Mouse (Mus musculus): Measurements from ENCODE around the gene Prkar1b. TPM values are rescaled to one million over a fixed set of nuclear protein-coding genes. Genes with fewer than 3 reads are reported as not detected.
A peak's percentile ranks its signal among the peaks of the same experiment; 100 is the strongest.

The Prkar1b gene
- polyA plus RNA-seq, 1 experiment from 2014 or later, result 13.5 TPM

DNA sequence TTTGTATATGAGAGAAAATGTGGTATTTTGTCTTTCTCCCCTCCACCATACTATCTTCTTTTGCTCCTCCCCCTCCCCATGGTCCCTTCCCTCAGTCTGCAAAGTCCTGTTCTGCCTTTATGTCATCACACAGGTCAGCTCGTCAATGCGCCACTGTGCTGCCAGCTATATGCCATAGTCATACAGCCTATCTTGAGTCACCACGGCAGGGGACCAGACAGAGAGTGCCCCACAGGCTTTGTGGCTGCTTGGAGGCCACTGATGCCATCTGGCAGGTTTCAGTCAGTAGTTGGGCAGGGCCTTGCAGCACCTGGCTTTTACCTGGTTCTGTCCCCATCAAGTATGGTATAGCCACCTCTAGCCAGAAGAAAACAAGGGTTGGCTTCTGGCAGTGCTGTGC is 58.1 kb downstream of the Prkar1b start:
- no peak for DNase-seq
- no peak for ATAC-seq (ENCODE audit: insufficient read depth)
- H3K4me2 ChIP-seq, result no peak overlapping the region
- no peak overlapping the region for H3K9ac ChIP-seq
- H3K27ac ChIP-seq (ENCODE audit: low read depth), result no peak overlapping the region
- TF ChIP-seq CTCF (IDR thresholded peaks at IDR 0.05; ENCODE audit: low read depth), result no peak
- H3K4me1 ChIP-seq (ENCODE audit: insufficient read depth), result peaks cover 4% of the 10 kb centered on the region; the same call in 1 of the 2 replicates
- H3K4me3 ChIP-seq (ENCODE audit: low read depth, low read length), result no peak overlapping the region
- no peaks in the 10 kb centered on the region for H3K36me3 ChIP-seq (ENCODE audit: insufficient read depth)
- no peaks in the 10 kb centered on the region for H3K9me3 ChIP-seq (ENCODE audit: low read depth, low read length)
- H3K27me3 ChIP-seq (ENCODE audit: insufficient read depth, low read length), result no peaks in the 10 kb centered on the region
- 92% methylated on average over 3 of the region's 3 CpGs for WGBS

DNA sequence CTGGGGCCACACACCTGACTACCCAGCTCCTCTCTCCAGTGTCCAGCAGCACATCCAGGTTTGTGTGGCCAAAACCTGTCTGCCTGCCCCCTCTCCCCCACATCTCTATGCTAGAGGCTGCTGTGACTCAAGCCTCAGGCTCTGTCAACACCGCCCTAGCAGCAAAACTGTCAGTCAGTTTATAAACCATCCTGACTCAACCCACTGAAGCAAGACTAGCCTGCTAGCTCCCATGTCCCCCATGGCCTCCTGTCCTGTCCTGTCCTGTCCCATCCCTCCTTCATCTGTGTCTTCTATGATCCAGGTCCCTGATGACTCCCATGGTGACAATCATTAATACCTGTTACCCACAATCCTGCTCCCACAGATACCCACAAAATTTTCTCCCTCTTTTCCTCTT is 59.6 kb downstream of the Prkar1b start:
- Histone ChIP-seq H3K9ac (no peak overlapping the region), H3K27me3 (ENCODE audit: insufficient read depth, low read length) (no peaks in the 10 kb centered on the region), H3K9me3 (ENCODE audit: low read depth, low read length) (no peaks in the 10 kb centered on the region), H3K4me2 (no peak overlapping the region), H3K36me3 (ENCODE audit: insufficient read depth) (no peaks in the 10 kb centered on the region), H3K4me3 (ENCODE audit: low read depth, low read length) (no peak overlapping the region), H3K4me1 (ENCODE audit: insufficient read depth) (peaks cover 4% of the 10 kb centered on the region; the same call in 1 of the 2 replicates), H3K27ac (ENCODE audit: low read depth) (no peak overlapping the region)
- TF ChIP-seq CTCF (IDR thresholded peaks at IDR 0.05; ENCODE audit: low read depth), result no peak
- WGBS, result 67% methylated on average over 1 of the region's 1 CpGs
- DNase-seq (no peak), ATAC-seq (ENCODE audit: insufficient read depth) (no peak)

DNA sequence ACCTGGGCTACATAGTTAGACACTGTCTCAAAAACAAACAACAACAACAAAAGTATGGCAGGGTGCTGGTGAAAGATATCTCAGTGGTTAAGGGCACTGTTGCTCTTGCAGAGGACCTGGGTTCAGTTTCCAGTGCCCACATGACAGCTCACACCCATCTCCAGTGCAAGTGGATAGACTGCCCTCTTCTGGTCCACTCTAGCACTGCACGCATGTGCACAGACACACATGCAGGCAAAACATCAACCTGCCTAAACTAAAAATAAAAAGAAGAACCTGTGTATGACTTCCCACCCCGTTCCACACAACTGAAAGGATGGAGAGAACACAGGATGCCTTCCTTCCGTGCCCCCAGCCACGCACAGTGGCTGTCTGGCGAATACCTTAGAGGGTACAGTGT is 61.6 kb downstream of the Prkar1b start:
- TF ChIP-seq CTCF (IDR thresholded peaks at IDR 0.05; ENCODE audit: low read depth), result peak; percentile 55
- H3K4me2 ChIP-seq, result no peak overlapping the region
- no peaks in the 10 kb centered on the region for H3K9me3 ChIP-seq (ENCODE audit: low read depth, low read length)
- H3K27ac ChIP-seq (ENCODE audit: low read depth), result no peak overlapping the region
- DNase-seq (no peak), ATAC-seq (ENCODE audit: insufficient read depth) (no peak)
- H3K9ac ChIP-seq, result no peak overlapping the region
- no peaks in the 10 kb centered on the region for H3K27me3 ChIP-seq (ENCODE audit: insufficient read depth, low read length)
- no peak overlapping the region for H3K4me3 ChIP-seq (ENCODE audit: low read depth, low read length)
- WGBS, result 96% methylated on average over 5 of the region's 5 CpGs
- no peaks in the 10 kb centered on the region for H3K4me1 ChIP-seq (ENCODE audit: insufficient read depth)
- no peaks in the 10 kb centered on the region for H3K36me3 ChIP-seq (ENCODE audit: insufficient read depth)

DNA sequence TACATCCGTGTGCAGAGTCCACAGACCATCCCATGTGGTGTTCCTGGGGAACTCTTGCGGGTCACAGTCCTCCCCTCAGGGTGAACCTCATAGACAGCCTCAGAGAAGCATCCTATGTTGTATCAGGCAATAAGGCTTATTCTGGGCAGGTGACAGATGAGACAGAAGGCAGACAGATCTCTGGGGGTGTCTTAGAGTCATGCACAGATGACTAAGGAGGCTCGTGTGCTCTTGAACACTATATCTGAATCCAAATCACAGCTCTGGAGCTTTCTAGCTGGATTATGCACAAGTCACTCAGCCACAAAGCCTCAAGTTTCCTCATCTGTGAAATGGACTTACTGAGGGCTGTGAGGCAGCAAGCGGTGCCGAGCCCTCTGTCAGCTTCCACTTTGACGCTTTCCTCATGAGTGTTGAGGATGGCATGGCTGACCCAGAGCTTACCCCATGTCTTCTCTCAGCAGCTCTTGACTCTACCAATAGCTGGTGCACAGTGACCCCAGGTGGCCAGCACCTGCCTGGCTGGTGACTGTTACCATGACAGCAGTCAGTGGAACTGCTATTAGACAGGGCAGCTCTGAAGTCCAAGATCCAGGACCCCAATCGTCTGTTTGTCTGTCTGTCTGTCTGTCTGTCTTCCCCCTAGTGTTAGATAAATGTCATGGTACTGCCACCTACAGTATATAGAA is 64.8 kb downstream of the Prkar1b start:
- Histone ChIP-seq H3K9ac (no peak overlapping the region), H3K9me3 (ENCODE audit: low read depth, low read length) (no peaks in the 10 kb centered on the region), H3K4me1 (ENCODE audit: insufficient read depth) (peaks cover 4% of the 10 kb centered on the region; the same call in 1 of the 2 replicates), H3K27me3 (ENCODE audit: insufficient read depth, low read length) (no peaks in the 10 kb centered on the region), H3K27ac (ENCODE audit: low read depth) (no peak overlapping the region), H3K4me3 (ENCODE audit: low read depth, low read length) (no peak overlapping the region), H3K4me2 (no peak overlapping the region), H3K36me3 (ENCODE audit: insufficient read depth) (no peaks in the 10 kb centered on the region)
- ATAC-seq (ENCODE audit: insufficient read depth) (peak; percentile 65), DNase-seq (peak; percentile 73)
- TF ChIP-seq CTCF (IDR thresholded peaks at IDR 0.05; ENCODE audit: low read depth), result peak; percentile 83
- 64% methylated on average over 7 of the region's 7 CpGs for WGBS

DNA sequence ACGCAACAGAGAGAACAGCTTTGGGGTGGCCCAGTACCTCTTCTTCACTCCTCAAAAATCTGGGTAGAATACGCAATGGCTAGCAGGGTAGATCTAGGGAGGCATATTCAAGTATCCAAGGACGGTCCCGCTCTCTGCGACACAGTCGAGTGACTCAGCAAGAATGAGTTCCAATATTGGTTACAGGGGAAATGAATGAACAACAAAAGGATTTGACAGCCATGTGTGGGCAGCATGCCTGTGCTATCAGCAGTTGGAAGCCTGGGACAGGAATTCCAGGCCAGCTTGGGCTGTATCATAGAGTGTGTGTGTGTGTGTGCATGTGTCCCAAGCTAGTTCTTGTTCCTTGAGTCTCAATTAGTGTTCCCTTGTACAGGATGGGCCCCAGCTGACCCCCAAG is 65.5 kb downstream of the Prkar1b start:
- H3K9me3 ChIP-seq (ENCODE audit: low read depth, low read length), result no peaks in the 10 kb centered on the region
- no peaks in the 10 kb centered on the region for H3K36me3 ChIP-seq (ENCODE audit: insufficient read depth)
- no peak for TF ChIP-seq CTCF (IDR thresholded peaks at IDR 0.05; ENCODE audit: low read depth)
- H3K9ac ChIP-seq, result no peak overlapping the region
- no peaks in the 10 kb centered on the region for H3K27me3 ChIP-seq (ENCODE audit: insufficient read depth, low read length)
- no peak for DNase-seq
- H3K4me3 ChIP-seq (ENCODE audit: low read depth, low read length), result no peak overlapping the region
- 90% methylated on average over 6 of the region's 6 CpGs for WGBS
- peaks cover 4% of the 10 kb centered on the region; the same call in 1 of the 2 replicates for H3K4me1 ChIP-seq (ENCODE audit: insufficient read depth)
- ATAC-seq (ENCODE audit: insufficient read depth), result no peak
- H3K4me2 ChIP-seq, result no peak overlapping the region
- H3K27ac ChIP-seq (ENCODE audit: low read depth), result no peak overlapping the region

DNA sequence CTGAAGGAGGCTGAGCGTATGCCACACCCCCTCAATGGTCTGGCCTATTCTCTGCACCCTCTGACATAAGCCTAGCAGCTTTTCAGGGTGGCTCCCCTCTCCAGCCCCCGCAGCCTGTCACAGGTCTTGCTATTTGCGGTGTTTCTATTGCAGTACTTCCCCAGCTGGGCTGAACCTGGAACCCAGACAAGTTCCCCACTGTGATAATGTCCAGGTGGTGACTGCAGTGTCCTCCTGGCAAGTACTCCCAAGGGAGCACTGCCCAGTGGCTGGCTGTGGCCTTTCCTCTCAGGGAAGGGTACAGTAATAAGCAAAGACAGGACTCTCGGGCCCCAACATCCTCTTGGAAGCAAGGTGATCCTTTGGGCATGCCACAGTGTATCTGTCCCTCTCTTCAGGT is 66.0 kb downstream of the Prkar1b start:
- ATAC-seq (ENCODE audit: insufficient read depth) (no peak), DNase-seq (no peak)
- TF ChIP-seq CTCF (IDR thresholded peaks at IDR 0.05; ENCODE audit: low read depth), result no peak
- no peaks in the 10 kb centered on the region for H3K9me3 ChIP-seq (ENCODE audit: low read depth, low read length)
- no peak overlapping the region for H3K4me2 ChIP-seq
- H3K36me3 ChIP-seq (ENCODE audit: insufficient read depth), result no peaks in the 10 kb centered on the region
- H3K27ac ChIP-seq (ENCODE audit: low read depth), result no peak overlapping the region
- H3K27me3 ChIP-seq (ENCODE audit: insufficient read depth, low read length), result no peaks in the 10 kb centered on the region
- no peak overlapping the region for H3K4me3 ChIP-seq (ENCODE audit: low read depth, low read length)
- H3K9ac ChIP-seq, result no peak overlapping the region
- peaks cover 4% of the 10 kb centered on the region; the same call in 1 of the 2 replicates for H3K4me1 ChIP-seq (ENCODE audit: insufficient read depth)
- WGBS, result 78% methylated on average over 4 of the region's 4 CpGs

DNA sequence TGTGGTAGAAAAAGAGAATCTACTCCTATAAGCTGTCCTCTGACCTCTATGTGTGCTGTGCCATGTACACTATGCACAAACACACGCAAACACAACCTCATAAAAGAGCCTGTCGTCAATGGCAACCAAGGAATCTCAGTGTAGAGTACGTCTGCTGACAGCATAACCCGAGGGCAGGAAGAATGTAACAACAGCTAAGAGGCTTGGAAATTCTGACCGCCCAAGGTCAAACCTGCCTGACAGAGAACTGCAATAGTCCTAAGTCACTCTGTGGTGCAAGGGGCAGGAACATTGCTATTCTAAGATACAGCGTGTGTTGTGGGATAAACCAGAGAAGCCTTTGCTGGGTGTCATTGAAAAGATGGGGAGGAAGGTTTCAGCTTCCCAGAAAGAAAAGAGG is 68.4 kb downstream of the Prkar1b start:
- no peak overlapping the region for H3K4me3 ChIP-seq (ENCODE audit: low read depth, low read length)
- H3K9ac ChIP-seq, result no peak overlapping the region
- H3K27me3 ChIP-seq (ENCODE audit: insufficient read depth, low read length), result no peaks in the 10 kb centered on the region
- WGBS, result 11% methylated on average over 6 of the region's 6 CpGs
- peaks cover 17% of the 10 kb centered on the region for H3K4me1 ChIP-seq (ENCODE audit: insufficient read depth)
- no peaks in the 10 kb centered on the region for H3K9me3 ChIP-seq (ENCODE audit: low read depth, low read length)
- H3K27ac ChIP-seq (ENCODE audit: low read depth), result peak overlapping the region; percentile 73; the same call in 1 of the 2 replicates
- H3K36me3 ChIP-seq (ENCODE audit: insufficient read depth), result no peaks in the 10 kb centered on the region
- ATAC-seq (ENCODE audit: insufficient read depth), result no peak
- DNase-seq, result peak; percentile 48
- no peak overlapping the region for H3K4me2 ChIP-seq
- no peak for TF ChIP-seq CTCF (IDR thresholded peaks at IDR 0.05; ENCODE audit: low read depth)

All from lung, embryonic 14.5 days (tissue).